Mouse (Mus musculus): Measurements from ENCODE around the gene Pold2.
"Not testable (repeated sequence)": the region's sequence is repeated elsewhere in the genome, so short reads cannot be mapped to it uniquely, and the experiment has no call there.

The Pold2 gene

GRCm38 (mm10) chr11:5898531-5898930 lies 20.4 kb upstream of the Pold2 start, which contains the start of gene Myl7:
TSS of gene Myl7 (minus strand) at chr11:5898782.
- DNase-seq (ENCODE audit: low spot score in 2 of 2), result no peak

- DNase-seq (ENCODE audit: low spot score in 2 of 2), result no peak
Measured at GRCm38 (mm10) chr11:5897839-5898238, 19.7 kb upstream of the Pold2 start.

DNA sequence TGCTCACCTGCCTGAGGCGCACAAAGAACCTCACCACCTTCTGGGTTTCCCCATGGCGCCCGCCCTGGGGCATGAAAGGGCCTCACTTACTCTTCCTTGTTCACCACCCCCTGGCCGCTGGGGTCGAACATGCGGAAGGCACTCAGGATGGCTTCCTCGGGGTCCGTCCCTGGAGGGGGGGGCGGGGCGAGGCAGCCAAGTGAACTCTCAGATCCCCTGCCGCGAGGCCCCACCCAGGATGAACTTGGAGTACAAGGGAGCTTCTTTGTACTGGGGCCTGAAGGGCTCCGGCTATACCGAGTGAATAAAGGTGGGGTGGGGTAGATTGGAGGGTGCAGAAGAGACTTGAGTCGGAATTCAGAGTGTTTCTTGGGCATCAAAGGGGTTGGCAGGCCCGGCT lies 19.1 kb upstream of the Pold2 start:
- DNase-seq (ENCODE audit: low spot score in 2 of 2), result no peak

- no peak for DNase-seq (ENCODE audit: low spot score in 2 of 2)
Measured at GRCm38 (mm10) chr11:5893807-5894206, 15.7 kb upstream of the Pold2 start.

- peak in 1 of 2 experiments; percentile 20 for DNase-seq (ENCODE audit: low spot score in 2 of 2)
Measured at GRCm38 (mm10) chr11:5892810-5893368, 14.8 kb upstream of the Pold2 start.

DNA sequence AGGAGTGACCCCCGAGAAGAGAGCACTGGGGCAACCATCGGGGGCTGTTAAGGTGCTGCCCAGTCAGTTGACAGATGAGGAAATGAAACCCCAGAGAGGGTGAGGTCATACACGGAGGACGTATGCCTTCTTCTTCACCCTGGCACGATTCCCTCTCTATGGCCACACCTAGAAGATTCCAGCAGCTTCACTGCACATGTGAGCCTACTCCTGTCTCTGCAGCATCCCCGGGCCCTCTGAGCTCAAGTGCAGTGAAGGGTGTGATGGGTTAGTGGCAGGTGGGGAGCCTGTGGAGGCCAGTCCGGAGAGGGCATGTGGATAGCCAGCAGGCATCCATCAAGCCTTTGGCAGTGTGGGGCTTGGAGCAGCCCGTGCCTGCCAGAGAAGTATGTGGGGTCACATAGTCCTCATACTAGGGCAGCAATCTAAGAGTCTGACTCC lies 14.1 kb upstream of the Pold2 start:
- no peak for DNase-seq (ENCODE audit: low spot score in 2 of 2)

GRCm38 (mm10) chr11:5888563-5888962 lies 10.5 kb upstream of the Pold2 start:
- not testable (repeated sequence) for DNase-seq (ENCODE audit: low spot score in 2 of 2)

GRCm38 (mm10) chr11:5887250-5887649 lies 9.2 kb upstream of the Pold2 start:
- DNase-seq (ENCODE audit: low spot score in 2 of 2), result no peak

- DNase-seq (ENCODE audit: low spot score in 2 of 2), result peak in 1 of 2 experiments; percentile 62
Measured at GRCm38 (mm10) chr11:5886187-5886586, 8.1 kb upstream of the Pold2 start.

GRCm38 (mm10) chr11:5882518-5882917 lies 4.4 kb upstream of the Pold2 start:
- no peak for DNase-seq (ENCODE audit: low spot score in 2 of 2)

DNA sequence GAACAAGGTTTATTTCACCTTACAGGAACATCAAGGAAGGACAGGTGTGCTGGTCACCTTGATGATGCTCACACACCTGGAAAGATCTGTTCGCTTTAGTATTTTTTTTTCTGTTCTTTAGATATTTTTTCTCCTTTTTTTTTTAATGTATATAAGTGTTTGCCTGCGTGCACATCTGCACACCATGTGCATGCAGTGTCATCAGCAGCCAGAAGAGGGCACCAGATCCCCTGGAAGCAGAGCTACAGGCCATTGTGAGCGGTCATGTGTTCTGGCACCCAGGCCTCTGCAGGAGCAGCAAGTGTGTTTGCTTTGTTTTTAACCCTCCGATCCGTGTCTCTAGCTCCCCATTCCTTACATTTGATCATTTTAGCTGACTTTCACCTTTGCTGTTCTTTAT lies 1.8 kb upstream of the Pold2 start:
- peak in 1 of 2 experiments; percentile 39 for DNase-seq (ENCODE audit: low spot score in 2 of 2)

GRCm38 (mm10) chr11:5878661-5879060 lies 569 bp upstream of the Pold2 start:
- no peak for DNase-seq (ENCODE audit: low spot score in 2 of 2)

DNA sequence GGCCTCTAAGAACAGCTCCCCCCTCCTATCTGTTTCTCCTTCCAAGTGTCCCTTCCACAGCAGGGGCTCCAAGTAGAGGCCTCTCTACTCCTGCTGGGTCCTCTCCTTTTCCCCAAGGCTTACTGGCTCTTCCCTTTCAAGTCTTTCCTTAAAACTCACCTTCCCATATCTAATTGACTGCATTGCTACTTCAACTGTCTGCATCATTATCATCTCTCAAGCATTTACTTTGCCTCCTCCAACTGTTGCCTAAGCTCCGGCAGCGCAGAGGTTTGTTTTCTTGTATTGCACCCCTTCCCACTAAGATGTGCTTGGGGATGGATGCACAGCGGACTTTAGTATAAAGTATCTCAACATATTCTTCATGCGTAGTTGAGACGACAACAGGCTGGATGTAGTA lies 671 bp downstream of the Pold2 start:
- no peak for DNase-seq (ENCODE audit: low spot score in 2 of 2)

DNA sequence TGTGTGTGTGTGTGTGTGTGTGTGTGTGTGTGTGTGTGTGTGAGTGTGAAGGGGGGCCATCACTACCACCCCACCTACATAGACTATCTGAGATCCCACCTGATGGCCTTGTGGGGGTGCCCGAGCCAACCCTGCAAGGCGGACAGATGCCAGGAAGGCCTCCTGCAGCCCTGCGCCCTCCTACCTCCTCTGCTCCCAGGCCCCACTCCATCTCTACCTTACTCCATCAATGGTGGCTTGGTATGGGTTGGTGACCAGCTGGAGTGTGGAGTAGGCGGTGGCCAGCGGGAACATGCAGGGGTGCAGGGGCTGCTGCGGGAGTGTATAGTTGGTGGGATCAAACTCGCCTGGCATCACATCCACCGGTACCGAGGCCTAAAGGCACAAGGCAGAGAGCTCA lies 4.9 kb downstream of the Pold2 start:
- no peak for DNase-seq (ENCODE audit: low spot score in 2 of 2)

GRCm38 (mm10) chr11:5872707-5873106 lies 5.4 kb downstream of the Pold2 start:
- no peak for DNase-seq (ENCODE audit: low spot score in 2 of 2)

DNA sequence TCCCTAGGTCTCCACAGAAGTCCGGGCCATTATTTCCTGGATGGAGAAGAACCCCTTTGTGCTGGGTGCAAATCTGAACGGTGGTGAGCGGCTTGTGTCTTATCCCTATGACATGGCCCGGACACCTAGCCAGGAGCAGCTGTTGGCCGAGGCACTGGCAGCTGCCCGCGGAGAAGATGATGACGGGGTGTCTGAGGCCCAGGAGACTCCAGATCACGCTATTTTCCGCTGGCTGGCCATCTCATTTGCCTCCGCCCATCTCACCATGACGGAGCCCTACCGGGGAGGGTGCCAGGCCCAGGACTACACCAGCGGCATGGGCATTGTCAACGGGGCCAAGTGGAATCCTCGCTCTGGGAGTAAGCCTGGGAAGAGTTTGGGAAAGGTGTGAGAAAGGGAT lies 8.0 kb downstream of the Pold2 start:
- DNase-seq (ENCODE audit: low spot score in 2 of 2), result no peak

DNA sequence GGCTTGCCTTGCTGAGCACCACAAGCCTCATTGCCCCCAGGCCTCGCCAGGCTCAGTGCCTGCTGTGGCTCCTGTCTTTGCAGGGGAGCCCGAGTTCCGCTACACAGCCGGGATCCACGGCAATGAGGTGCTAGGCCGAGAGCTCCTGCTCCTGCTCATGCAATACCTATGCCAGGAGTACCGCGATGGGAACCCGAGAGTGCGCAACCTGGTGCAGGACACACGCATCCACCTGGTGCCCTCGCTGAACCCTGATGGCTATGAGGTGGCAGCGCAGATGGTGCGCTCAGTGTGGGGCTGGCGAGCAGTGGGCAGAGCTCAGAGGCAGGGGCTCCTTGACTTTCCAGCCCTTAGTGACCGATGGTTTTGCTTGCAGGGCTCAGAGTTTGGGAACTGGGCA lies 8.8 kb downstream of the Pold2 start:
- DNase-seq (ENCODE audit: low spot score in 2 of 2), result no peak

GRCm38 (mm10) chr11:5868324-5868723 lies 9.8 kb downstream of the Pold2 start:
- no peak for DNase-seq (ENCODE audit: low spot score in 2 of 2)

GRCm38 (mm10) chr11:5867196-5867595 lies 10.9 kb downstream of the Pold2 start:
- DNase-seq (ENCODE audit: low spot score in 2 of 2), result no peak

- DNase-seq (ENCODE audit: low spot score in 2 of 2), result no peak
Measured at GRCm38 (mm10) chr11:5862394-5863105, 15.5 kb downstream of the Pold2 start.

DNA sequence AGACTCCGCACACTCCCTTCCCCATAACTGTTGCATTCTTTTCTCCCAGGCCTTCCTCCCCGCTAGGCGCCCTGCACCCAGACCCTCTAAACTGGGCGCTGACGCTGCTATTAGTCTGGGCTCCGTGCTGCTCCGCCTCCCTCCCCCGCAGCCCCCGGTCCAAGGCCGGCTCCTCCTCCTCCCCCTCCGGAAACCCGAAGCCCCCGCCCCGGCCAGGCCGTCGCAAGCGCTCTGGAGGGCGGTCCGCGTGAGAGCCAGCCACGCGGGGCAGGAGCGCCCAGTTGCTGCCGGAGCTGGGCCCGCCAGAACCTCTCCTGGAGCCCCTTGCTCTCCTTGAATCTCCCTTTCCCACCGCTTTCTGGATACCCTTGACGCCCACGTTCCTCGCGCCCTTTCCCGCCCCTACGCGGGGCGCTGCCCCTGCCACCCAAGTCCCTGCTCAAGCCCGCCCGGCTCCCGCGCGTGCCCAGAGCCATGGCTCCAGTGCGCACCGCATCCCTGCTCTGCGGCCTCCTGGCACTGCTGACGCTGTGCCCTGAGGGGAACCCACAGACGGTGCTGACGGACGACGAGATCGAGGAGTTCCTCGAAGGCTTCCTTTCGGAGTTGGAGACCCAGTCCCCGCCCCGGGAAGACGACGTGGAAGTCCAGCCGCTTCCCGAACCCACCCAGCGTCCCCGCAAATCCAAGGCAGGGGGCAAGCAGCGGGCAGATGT lies 16.3 kb downstream of the Pold2 start, which contains the start of gene Aebp1:
Gene Aebp1 (plus strand): TSS at position 270 of the 716 bp plus-strand sequence.
- DNase-seq (ENCODE audit: low spot score in 2 of 2), result no peak

DNA sequence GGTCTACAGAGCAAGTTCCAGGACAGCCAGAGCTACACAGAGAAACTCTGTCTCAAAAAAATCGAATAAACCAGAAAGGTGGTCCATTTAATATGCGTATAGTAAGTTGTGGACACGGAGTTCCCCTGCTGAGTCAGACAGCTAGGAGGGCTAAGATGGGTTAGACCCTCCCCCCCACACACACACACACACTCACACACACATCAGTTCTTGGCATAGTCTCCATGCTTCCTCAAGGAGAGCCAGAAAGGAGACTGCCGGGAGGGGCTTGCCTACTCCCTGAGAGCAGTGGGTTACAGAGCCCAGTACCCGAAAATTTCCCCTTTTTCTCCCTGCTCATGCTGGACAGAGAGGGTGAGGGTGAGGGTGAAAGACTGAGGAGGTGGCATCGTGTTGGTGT lies 17.5 kb downstream of the Pold2 start:
- no peak for DNase-seq (ENCODE audit: low spot score in 2 of 2)
